Mouse (Mus musculus) layer of hippocampus, adult 2 months (tissue): Measurements from ENCODE around the gene AV320801. TPM values are rescaled to one million over a fixed set of nuclear protein-coding genes. Genes with fewer than 3 reads are reported as not detected.
"Not testable (repeated sequence)": the region's sequence is repeated elsewhere in the genome, so short reads cannot be mapped to it uniquely, and the experiment has no call there.

Experiments used
- DNase-seq, 2 experiments: peaks; one replicate each; pipeline ENCODE4 v3.0.0; 2022; ENCODE audit warnings: low spot score in 2 of 2
- H3K27ac ChIP-seq: fragments of 200-600 bp; 2 replicates; pipeline ENCODE4 v1.8.1; 2022
- H3K4me3 ChIP-seq: fragments of 200-600 bp; 2 replicates; pipeline ENCODE4 v1.8.1; 2022; ENCODE audit warnings: mild to moderate bottlenecking
- long read RNA-seq, 2 experiments: library from polyadenylated mRNA; stranded (forward); transcript quantifications; one replicate each; pipeline ENCODE4 v2.0.0; 2021; ENCODE audit warnings: borderline mapping rate in 2 of 2
- total RNA-seq, 2 experiments: library from RNA; stranded (reverse); gene quantifications; 2 replicates each; pipeline ENCODE4 v1.2.3; 2021

AV320801 gene
- not detected for total RNA-seq
- long read RNA-seq, experiment 1: 0 reads
- long read RNA-seq, experiment 2: 0 reads

GRCm38 (mm10) chrX:135494288-135494687, at the start of gene AV320801:
AV320801 (plus strand) TSS chrX:135494588.
- H3K4me3 ChIP-seq, H3K27ac ChIP-seq, DNase-seq: not testable (repeated sequence)

GRCm38 (mm10) chrX:135464160-135464559, 30.2 kb upstream of the AV320801 start:
- DNase-seq, H3K27ac ChIP-seq, H3K4me3 ChIP-seq: not testable (repeated sequence)

GRCm38 (mm10) chrX:135481902-135482301, 12.5 kb upstream of the AV320801 start:
- H3K4me3 ChIP-seq, H3K27ac ChIP-seq, DNase-seq: not testable (repeated sequence)

GRCm38 (mm10) chrX:135483183-135483582, 11.2 kb upstream of the AV320801 start:
- not testable (repeated sequence) for H3K4me3 ChIP-seq, DNase-seq, H3K27ac ChIP-seq

Other genes with a start within 250 kb of the AV320801 start
- gene Pramel3, start 192.3 kb upstream of the AV320801 start, total RNA-seq: not detected
- gene Gm5128, start 121.3 kb upstream of the AV320801 start, total RNA-seq: not detected
- gene Gm7903, start 60.8 kb upstream of the AV320801 start, total RNA-seq: not detected
- gene Nxf7, start 104.2 kb downstream of the AV320801 start, total RNA-seq: under 1 TPM in 1 of 2 experiments, not detected in 1; 0.37 TPM
- gene Prame, start 133.1 kb downstream of the AV320801 start, total RNA-seq: not detected
- gene Tcp11x2, start 199.2 kb downstream of the AV320801 start, total RNA-seq: not detected
- not detected for gene Tmsb15a, start 230.7 kb downstream of the AV320801 start, total RNA-seq
- 10 to 100 TPM; 27.0 to 30.7 TPM for gene Armcx5, start 248.1 kb downstream of the AV320801 start, total RNA-seq
- 100 to 1,000 TPM; 310 to 332 TPM for gene Gprasp1, start 248.1 kb downstream of the AV320801 start, total RNA-seq